Mouse (Mus musculus) megakaryocyte, embryonic 14.5 days (primary cell): Measurements from ENCODE around the gene Col4a2. TPM values are rescaled to one million over a fixed set of nuclear protein-coding genes. Genes with fewer than 3 reads are reported as not detected.
"Not testable (repeated sequence)": the region's sequence is repeated elsewhere in the genome, so short reads cannot be mapped to it uniquely, and the experiment has no call there.

Experiments
- H3K27me3 ChIP-seq: replicated peaks from 2 replicates; pipeline ENCODE3; 2012; ENCODE audit warnings: inconsistent platforms
- H3K36me3 ChIP-seq: replicated peaks from 2 replicates; pipeline ENCODE3; 2012; ENCODE audit warnings: low read length, inconsistent platforms, mixed read lengths
- H3K4me1 ChIP-seq: 2 replicates; pipeline ENCODE4 v1.6.1; 2012; ENCODE audit warnings: inconsistent platforms
- H3K4me3 ChIP-seq: replicated peaks from 2 replicates; pipeline ENCODE3; 2012; ENCODE audit warnings: moderate library complexity, mild to moderate bottlenecking, inconsistent platforms
- H3K9me3 ChIP-seq: 2 replicates; pipeline ENCODE4 v1.6.1; 2012; ENCODE audit warnings: inconsistent platforms
- FLI1 ChIP-seq: IDR thresholded peaks from 2 replicates; pipeline ENCODE4 v1.6.1; 2012; ENCODE audit warnings: low read length, inconsistent platforms, mixed read lengths
- GATA1 ChIP-seq: IDR thresholded peaks from 3 replicates; pipeline ENCODE4 v1.6.1; 2012; ENCODE audit warnings: mixed read lengths, low read length, inconsistent platforms, borderline replicate concordance
- polyA plus RNA-seq: library from polyadenylated mRNA; stranded (reverse); fragments of >175 nt; gene quantifications from 2 replicates; pipeline ENCODE4 v1.2.3, GENCODE M21; 2012; ENCODE audit warnings: low replicate concordance; ENCODE audit not compliant: insufficient read depth

Gene Col4a2
- polyA plus RNA-seq, 1 experiment: 1.0 TPM

DNA sequence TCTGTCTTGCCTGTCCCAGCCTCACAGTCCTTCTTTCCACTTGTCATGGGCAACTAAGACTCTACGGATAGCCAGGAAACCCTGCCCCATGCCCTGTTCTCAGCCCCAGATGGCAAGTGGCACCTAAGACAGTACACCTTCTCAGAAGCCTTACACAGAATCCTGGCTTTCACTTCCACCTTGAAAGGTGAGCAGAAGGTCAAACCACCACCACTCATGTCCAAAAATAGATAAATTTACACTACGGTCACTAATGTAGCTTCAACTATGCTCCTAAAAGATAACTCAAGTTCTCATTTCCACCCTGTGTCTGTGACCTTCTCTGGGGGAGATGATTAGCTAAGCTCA is 150.9 kb downstream of the Col4a2 start:
- TF ChIP-seq FLI1: no peak
- TF ChIP-seq GATA1: no peak
- peaks cover 13% of the 10 kb centered on the region for H3K36me3 ChIP-seq
- peaks cover 53% of the 10 kb centered on the region for H3K4me1 ChIP-seq
- peaks cover 27% of the 10 kb centered on the region for H3K9me3 ChIP-seq
- peaks cover 36% of the 10 kb centered on the region for H3K27me3 ChIP-seq
- H3K4me3 ChIP-seq: peak overlapping the region; percentile 64

DNA sequence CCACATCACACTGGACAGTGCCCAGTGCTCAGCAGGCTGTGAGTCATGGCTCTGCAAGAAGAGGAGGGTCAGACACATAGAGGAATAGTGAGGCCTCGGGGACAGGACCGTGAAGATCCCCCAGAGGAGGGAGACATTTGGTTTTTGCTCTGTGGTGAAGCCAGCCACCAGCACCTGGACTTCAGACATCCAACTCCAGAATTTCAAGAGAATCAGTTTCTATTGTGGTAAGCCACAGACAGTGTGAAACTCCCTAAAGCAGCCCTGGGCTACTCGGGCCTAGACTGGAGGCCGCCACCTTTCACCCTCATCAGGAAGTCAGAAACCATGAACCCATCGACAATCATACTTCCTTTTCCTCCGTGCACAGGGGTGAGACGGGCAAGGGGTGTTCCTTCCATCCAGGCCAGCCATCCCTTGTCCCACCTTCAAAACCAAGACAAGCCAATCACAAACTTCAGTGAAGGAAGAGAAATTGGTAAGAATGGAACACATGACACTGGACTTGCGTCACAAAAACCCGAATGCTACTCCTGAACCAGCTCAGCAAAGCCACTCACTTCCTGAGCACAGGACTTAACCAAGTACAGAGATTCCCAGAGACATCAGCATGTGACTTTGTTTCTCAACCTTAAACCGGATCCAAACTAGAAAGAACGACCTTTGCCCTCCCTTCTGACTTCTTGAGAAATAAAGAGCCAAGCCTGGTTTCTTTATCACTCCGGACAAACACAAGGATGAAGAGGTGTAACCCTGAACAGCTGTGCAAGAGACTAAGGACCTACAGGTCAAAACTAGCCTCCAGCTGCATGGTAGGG is 151.5 kb downstream of the Col4a2 start:
- no peak for TF ChIP-seq GATA1
- TF ChIP-seq FLI1: no peak
- peaks cover 36% of the 10 kb centered on the region for H3K27me3 ChIP-seq
- peaks cover 13% of the 10 kb centered on the region for H3K36me3 ChIP-seq
- H3K4me3 ChIP-seq: peak overlapping the region; percentile 76
- H3K4me1 ChIP-seq: peaks cover 55% of the 10 kb centered on the region
- H3K9me3 ChIP-seq: peaks cover 27% of the 10 kb centered on the region

DNA sequence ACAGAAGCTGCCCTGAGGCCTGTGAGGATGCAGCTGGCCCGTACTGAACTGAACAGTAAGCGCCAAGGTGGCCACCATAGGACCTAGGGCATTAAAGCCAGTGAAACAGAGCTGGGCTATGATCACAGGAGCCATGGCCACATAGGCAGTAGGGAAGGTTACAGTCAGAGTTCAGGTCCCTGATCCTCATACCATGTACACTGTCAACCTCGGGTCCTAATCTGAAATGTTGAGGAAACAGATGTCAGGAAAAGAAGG is 152.0 kb downstream of the Col4a2 start:
- TF ChIP-seq FLI1: no peak
- no peak; the same call in 2 of the 3 replicates for TF ChIP-seq GATA1
- Histone ChIP-seq H3K9me3 (peaks cover 27% of the 10 kb centered on the region), H3K4me3 (peak overlapping the region; percentile 24), H3K27me3 (peaks cover 36% of the 10 kb centered on the region), H3K4me1 (peaks cover 57% of the 10 kb centered on the region), H3K36me3 (peaks cover 13% of the 10 kb centered on the region)

DNA sequence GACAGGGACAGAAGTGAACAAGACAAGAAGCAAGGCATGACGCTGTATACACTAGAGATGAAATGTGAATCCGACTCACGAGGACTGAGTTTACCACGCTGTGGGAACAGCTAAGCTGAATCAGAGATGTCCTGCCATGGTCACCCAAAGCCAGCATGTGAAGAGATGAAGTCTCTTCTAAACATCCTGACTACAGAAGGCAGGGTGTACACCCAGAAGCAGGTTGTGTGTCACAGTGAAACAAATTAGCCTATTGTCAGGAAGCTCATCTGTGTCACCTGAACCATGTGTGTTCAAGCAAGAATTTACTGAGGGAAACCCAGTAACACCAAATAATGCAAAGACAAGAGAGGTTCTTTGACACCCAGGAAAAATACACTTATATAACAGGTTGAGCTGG is 153.0 kb downstream of the Col4a2 start:
- TF ChIP-seq FLI1 (no peak), GATA1 (no peak)
- Histone ChIP-seq H3K36me3 (peaks cover 13% of the 10 kb centered on the region), H3K4me1 (peaks cover 56% of the 10 kb centered on the region), H3K9me3 (peaks cover 20% of the 10 kb centered on the region), H3K27me3 (peaks cover 32% of the 10 kb centered on the region), H3K4me3 (peak overlapping the region; percentile 42)

DNA sequence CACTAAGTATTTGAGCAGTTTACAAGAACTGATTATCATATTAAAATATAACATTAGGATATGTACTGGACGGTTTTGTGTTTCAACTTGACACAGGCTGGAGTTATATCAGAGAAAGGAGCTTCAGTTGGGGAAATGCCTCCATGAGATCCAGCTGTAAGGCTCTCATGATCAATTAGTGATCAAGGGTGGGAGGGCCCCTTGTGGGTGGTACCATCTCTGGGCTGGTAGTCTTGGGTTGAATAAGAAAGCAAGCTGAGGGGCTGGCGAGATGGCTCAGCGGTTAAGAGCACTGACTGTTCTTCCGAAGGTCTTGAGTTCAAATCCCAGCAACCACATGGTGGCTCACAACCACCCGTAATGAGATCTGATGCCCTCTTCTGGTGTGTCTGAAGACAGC is 153.9 kb downstream of the Col4a2 start:
- Histone ChIP-seq H3K27me3 (peaks cover 36% of the 10 kb centered on the region), H3K36me3 (peaks cover 13% of the 10 kb centered on the region), H3K9me3 (peaks cover 16% of the 10 kb centered on the region), H3K4me1 (peaks cover 52% of the 10 kb centered on the region)
- H3K4me3 ChIP-seq: not testable (repeated sequence)

DNA sequence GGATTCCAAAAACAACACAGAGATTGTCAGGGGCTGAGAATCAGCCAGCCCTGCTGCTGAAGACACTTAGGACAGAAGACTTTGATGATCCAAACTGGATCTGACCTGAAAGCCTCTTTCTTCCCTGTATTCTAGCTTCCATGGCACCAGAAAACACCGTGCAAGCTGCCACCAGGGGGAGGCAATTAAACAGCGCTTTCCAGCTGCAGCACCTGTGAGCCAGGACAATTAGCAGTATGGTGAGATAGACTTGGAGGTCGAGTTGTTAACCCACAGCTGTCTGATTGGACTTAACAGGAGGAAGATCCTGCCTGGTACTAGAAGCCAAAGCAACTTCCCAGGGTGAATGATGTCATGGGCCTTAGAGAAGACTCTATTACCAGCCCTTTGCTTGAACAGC is 156.5 kb downstream of the Col4a2 start:
- H3K36me3 ChIP-seq: peaks cover 13% of the 10 kb centered on the region
- H3K4me3 ChIP-seq: no peak overlapping the region
- peaks cover 16% of the 10 kb centered on the region for H3K9me3 ChIP-seq
- H3K27me3 ChIP-seq: peaks cover 44% of the 10 kb centered on the region
- H3K4me1 ChIP-seq: peaks cover 41% of the 10 kb centered on the region
- TF ChIP-seq GATA1: no peak
- TF ChIP-seq FLI1: no peak

DNA sequence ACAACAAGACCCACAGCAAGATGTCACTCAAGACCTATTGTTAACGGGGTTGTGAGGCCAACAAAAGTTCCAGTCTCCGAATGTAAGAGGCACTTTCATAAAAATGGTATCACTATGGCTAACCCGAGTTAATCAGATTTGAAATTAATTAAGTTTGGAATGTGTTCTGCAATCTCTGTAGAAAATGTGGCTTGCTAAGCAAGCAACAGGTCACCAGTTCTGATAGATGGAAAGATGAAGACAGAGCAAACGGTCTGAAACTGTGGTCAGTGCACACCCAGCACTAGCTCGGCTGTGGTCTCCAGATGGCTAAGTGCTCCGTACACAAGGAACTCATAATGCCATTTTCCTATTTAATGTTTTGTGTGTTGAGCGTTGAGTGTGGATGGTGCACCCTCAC is 158.1 kb downstream of the Col4a2 start:
- peaks cover 59% of the 10 kb centered on the region for H3K27me3 ChIP-seq
- H3K4me3 ChIP-seq: no peak overlapping the region
- H3K36me3 ChIP-seq: peaks cover 13% of the 10 kb centered on the region
- peaks cover 16% of the 10 kb centered on the region for H3K9me3 ChIP-seq
- TF ChIP-seq GATA1 (no peak), FLI1 (no peak)
- peaks cover 40% of the 10 kb centered on the region for H3K4me1 ChIP-seq

DNA sequence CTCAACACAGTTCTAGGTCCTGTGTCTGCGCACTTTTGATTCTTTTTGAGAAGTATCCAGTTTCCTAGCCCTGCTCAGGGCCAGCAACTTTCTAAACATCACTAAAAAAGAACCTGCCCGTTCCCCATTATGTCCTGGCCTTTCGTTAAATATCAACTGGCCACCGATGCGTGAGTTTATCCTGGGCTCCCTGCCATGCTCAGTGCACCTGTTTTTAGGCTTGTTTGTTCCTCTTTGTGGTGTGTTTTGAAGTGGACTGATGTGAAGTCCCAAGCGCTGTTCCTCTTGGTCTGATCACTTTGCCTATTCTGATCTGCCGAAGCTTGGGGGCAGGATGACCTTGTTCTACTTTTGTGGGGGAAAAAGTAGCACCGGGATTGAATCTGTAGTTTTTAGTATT is 158.7 kb downstream of the Col4a2 start:
- TF ChIP-seq FLI1 (no peak), GATA1 (no peak)
- Histone ChIP-seq H3K36me3 (peaks cover 13% of the 10 kb centered on the region), H3K9me3 (peaks cover 16% of the 10 kb centered on the region), H3K27me3 (peaks cover 64% of the 10 kb centered on the region), H3K4me3 (no peak overlapping the region), H3K4me1 (peaks cover 38% of the 10 kb centered on the region)

DNA sequence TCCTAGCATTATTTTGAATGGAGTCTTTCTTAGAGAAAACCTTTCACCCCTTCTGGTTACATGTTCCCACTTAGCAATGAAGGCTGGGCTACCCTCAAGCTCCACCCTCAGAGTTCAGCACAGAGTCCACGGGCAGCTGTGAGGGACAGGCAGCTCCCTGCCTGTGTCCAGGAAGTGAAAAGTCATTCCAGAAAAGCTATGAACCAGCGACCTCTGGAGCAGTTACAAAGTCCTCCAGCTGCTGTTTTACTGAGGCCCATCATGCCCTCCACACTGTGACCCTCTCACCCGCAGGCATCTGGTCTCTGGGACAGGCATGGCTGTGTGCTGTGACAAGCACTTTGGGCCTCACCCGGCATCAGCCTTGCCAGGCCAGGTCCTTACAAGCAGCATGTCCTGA is 160.5 kb downstream of the Col4a2 start:
- peaks cover 76% of the 10 kb centered on the region for H3K27me3 ChIP-seq

DNA sequence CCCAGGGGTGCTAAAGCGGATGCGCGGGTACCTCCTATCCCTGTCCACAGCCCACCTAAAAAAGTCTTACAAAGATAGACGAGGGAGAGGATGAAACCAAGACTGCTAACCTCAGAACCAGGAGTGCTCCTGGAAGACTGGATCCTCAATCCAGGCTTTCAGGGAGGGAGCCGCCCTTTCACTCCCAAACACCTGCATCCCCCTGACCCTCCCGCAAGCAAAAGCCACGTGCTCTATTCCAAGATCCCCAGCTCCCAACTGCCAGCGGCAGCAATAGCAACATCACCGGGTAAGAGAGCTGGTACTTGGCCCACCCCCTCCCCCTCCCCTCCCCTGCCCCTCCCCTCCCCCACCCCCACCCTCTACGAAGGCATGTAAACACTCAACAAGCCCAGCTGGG is 162.8 kb downstream of the Col4a2 start:
- Histone ChIP-seq H3K27me3 (peaks cover 87% of the 10 kb centered on the region), H3K4me1 (peaks cover 65% of the 10 kb centered on the region), H3K4me3 (no peak overlapping the region), H3K36me3 (no peaks in the 10 kb centered on the region), H3K9me3 (no peaks in the 10 kb centered on the region)
- TF ChIP-seq FLI1 (no peak), GATA1 (no peak)

More for the DNA sequence above, 160.5 kb downstream of the Col4a2 start:
- Histone ChIP-seq H3K36me3 (peaks cover 4% of the 10 kb centered on the region), H3K9me3 (peaks cover 4% of the 10 kb centered on the region), H3K4me3 (peak overlapping the region; percentile 72), H3K4me1 (peaks cover 52% of the 10 kb centered on the region)
- TF ChIP-seq FLI1 (no peak), GATA1 (no peak)

DNA sequence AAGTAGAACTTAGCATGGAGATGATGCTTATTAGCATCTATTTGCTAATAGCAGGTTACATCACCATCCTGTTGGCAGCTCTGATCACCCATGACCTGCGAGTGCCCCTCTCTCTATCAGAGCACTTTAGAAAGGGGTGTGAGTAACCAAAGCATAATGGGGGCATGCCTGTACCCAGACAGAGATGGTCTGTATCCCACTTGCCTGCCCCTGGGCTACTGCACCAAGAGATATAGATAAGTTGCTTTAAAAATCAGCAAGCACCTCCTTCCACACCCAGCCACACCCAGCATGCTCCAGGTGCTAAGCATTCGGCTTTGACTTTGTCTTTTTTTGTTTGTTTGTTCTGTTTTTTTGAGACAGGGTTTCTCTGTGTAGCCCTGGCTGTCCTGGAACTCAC is 163.3 kb downstream of the Col4a2 start:
- no peaks in the 10 kb centered on the region for H3K9me3 ChIP-seq
- no peak for TF ChIP-seq GATA1
- no peak for TF ChIP-seq FLI1
- H3K36me3 ChIP-seq: no peaks in the 10 kb centered on the region
- H3K4me1 ChIP-seq: peaks cover 65% of the 10 kb centered on the region
- peaks cover 88% of the 10 kb centered on the region for H3K27me3 ChIP-seq
- H3K4me3 ChIP-seq: peak overlapping the region; percentile 5
